30 mouse cellular contexts compared by ENCODE assay signal in the genomic region with DNA sequence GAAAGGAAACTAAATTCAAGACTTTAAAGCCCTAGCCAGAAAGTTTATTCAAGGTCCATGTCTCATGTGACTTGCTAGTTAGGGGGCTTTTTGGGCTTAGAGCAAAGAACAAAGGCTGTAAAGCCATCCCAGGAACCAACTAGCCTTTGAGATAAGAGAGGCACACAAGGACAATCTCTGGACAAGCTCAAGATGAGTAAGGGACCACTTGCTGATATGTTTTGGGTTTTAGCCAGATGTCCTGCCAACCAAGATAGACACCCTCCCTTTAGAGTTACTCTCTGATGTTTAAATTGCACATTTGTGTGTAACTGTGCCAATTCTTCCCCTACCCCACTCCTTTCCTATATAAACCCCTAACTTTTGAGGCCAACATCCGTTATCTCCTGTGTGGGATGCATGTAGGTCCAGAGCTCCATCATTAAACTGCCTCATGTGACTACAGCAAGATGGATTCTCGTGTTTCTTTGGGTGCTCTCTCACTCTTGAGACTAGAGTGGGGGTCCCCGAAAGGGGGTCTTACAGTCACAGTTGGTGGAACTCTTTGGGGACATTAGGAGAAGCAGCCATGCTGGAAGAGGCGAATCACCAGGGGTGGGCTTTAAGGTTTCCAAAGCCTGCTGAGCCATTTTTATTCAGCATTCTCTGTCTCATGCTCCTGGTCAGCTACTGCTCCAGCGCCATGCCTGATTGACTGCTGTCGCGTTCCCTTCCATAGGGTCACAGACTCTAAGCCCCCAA. TPM values are rescaled to one million over a fixed set of nuclear protein-coding genes. Genes with fewer than 3 reads are reported as not detected.
DNase-seq lines count a peak whose midpoint lies in the region; ATAC-seq and TF ChIP-seq lines count a peak whose summit lies in the region.
"Had no signal": no experiment of that assay in that cellular context is flagged by ENCODE, and none has a peak within 500 bp of the region (broad histone marks: within the 10 kb centered on the region; RNA-seq: fewer than 3 reads in every experiment).

No protein-coding gene starts in this region.

- H3K27me3 ChIP-seq in midbrain, embryonic 11.5 days (ENCODE audit: control insufficient read depth, insufficient read depth, low read length): no peaks in the 10 kb centered on the region
- no peaks in the 10 kb centered on the region for H3K27me3 ChIP-seq in midbrain, embryonic 16.5 days (ENCODE audit: control insufficient read depth, insufficient read depth, low read depth, low read length)
- H3K27me3 ChIP-seq in MEL (ENCODE audit: control insufficient read depth in 1 of 2, insufficient read depth in 2 of 2, low read length in 2 of 2): no peaks in the 10 kb centered on the region
- no peaks in the 10 kb centered on the region for H3K27me3 ChIP-seq in hindbrain, postnatal 0 days (ENCODE audit: insufficient read depth, low read length)
- H3K27me3 ChIP-seq: CH12.LX; embryonic facial prominence, embryonic 15.5 days had no signal

- H3K27ac ChIP-seq in midbrain, embryonic 11.5 days (ENCODE audit: low read depth, low read length): no peak overlapping the region
- no peak overlapping the region for H3K27ac ChIP-seq in midbrain, embryonic 16.5 days (ENCODE audit: low read length)
- H3K27ac ChIP-seq in MEL (ENCODE audit: control insufficient read depth, low read depth, low read length): peak overlapping the region; percentile 51
- H3K27ac ChIP-seq in hindbrain, postnatal 0 days: no peak overlapping the region
- H3K27ac ChIP-seq: embryonic facial prominence, embryonic 13.5 days; embryonic facial prominence, embryonic 15.5 days; forebrain, embryonic 10.5 days; forebrain, embryonic 12.5 days had no signal

- peak; percentile 79 for DNase-seq in midbrain, embryonic 11.5 days (ENCODE audit: low spot score, missing footprints)
- DNase-seq in MEL (ENCODE audit: low read depth, low spot score): peak; percentile 43
- peak; percentile 9 for DNase-seq in induced T-regulatory cell, adult 2 months (ENCODE audit: low read depth)
- DNase-seq in hindbrain, postnatal 0 days (ENCODE audit: low spot score): no peak
- DNase-seq in gastrocnemius, postnatal 36 days: no peak
- DNase-seq: adrenal gland, adult 8-10 months; adrenal gland, postnatal 25 days; B cell, adult 2 months; cerebellum, adult 11 months; cerebellum, adult 18-20 months; cerebellum, adult 8-10 months; cerebellum, adult 9-11 months; cerebellum, postnatal 14 days; cerebellum, postnatal 36 days; embryo, embryonic 11 days had no signal

- H3K4me3 ChIP-seq in midbrain, embryonic 11.5 days (ENCODE audit: low read depth, low read length): no peak overlapping the region
- no peak overlapping the region for H3K4me3 ChIP-seq in midbrain, embryonic 16.5 days (ENCODE audit: low read depth, low read length)
- H3K4me3 ChIP-seq in MEL (ENCODE audit: control insufficient read depth in 1 of 2, insufficient read depth in 1 of 2, low read depth in 2 of 2, low read length in 2 of 2): no peak overlapping the region
- no peak overlapping the region for H3K4me3 ChIP-seq in hindbrain, postnatal 0 days (ENCODE audit: low read length)
- H3K4me3 ChIP-seq: embryonic facial prominence, embryonic 13.5 days; embryonic facial prominence, embryonic 15.5 days; erythroblast, embryonic 14.5 days; forebrain, embryonic 10.5 days; forebrain, embryonic 12.5 days had no signal

- TF ChIP-seq POLR2A in MEL (IDR thresholded peaks at IDR 0.05; ENCODE audit: control insufficient read depth in 1 of 2, insufficient read depth in 1 of 2, low read depth in 1 of 2, low read length in 2 of 2, poor library complexity in 1 of 2): no peak

- no peak overlapping the region for H3K4me2 ChIP-seq in midbrain, embryonic 11.5 days
- H3K4me2 ChIP-seq in midbrain, embryonic 16.5 days (ENCODE audit: low read length): no peak overlapping the region
- H3K4me2 ChIP-seq in hindbrain, postnatal 0 days (ENCODE audit: low read depth, low read length): no peak overlapping the region
- H3K4me2 ChIP-seq: embryonic facial prominence, embryonic 13.5 days; embryonic facial prominence, embryonic 15.5 days; forebrain, embryonic 12.5 days had no signal

- H3K9ac ChIP-seq in midbrain, embryonic 11.5 days (ENCODE audit: low read length): no peak overlapping the region
- no peak overlapping the region for H3K9ac ChIP-seq in midbrain, embryonic 16.5 days (ENCODE audit: low read depth, low read length)
- H3K9ac ChIP-seq in MEL (ENCODE audit: control insufficient read depth, low read depth, low read length, poor library complexity, severe bottlenecking): no peak overlapping the region
- H3K9ac ChIP-seq in hindbrain, postnatal 0 days (replicated peaks; ENCODE audit: low read length): no peak overlapping the region
- H3K9ac ChIP-seq: embryonic facial prominence, embryonic 13.5 days; embryonic facial prominence, embryonic 15.5 days; forebrain, embryonic 12.5 days had no signal

- no peaks in the 10 kb centered on the region for H3K36me3 ChIP-seq in midbrain, embryonic 11.5 days (ENCODE audit: control insufficient read depth, insufficient read depth, low read length)
- no peaks in the 10 kb centered on the region for H3K36me3 ChIP-seq in midbrain, embryonic 16.5 days (ENCODE audit: control insufficient read depth, insufficient read depth, low read length)
- H3K36me3 ChIP-seq in MEL (ENCODE audit: control insufficient read depth in 1 of 2, insufficient read depth in 2 of 2, low read length in 2 of 2): peaks cover 2 to 38% of the 10 kb centered on the region in 2 experiments; a peak in 3 of 4 replicates
- H3K36me3 ChIP-seq in hindbrain, postnatal 0 days (ENCODE audit: insufficient read depth, low read length): no peaks in the 10 kb centered on the region
- H3K36me3 ChIP-seq: embryonic facial prominence, embryonic 13.5 days; embryonic facial prominence, embryonic 15.5 days; forebrain, embryonic 10.5 days; forebrain, embryonic 12.5 days had no signal

- H3K9me3 ChIP-seq in midbrain, embryonic 11.5 days (ENCODE audit: control insufficient read depth, low read length): no peaks in the 10 kb centered on the region
- H3K9me3 ChIP-seq in midbrain, embryonic 16.5 days (replicated peaks; ENCODE audit: control insufficient read depth, low read length, poor library complexity, severe bottlenecking): no peaks in the 10 kb centered on the region
- no peaks in the 10 kb centered on the region for H3K9me3 ChIP-seq in MEL (replicated peaks; ENCODE audit: insufficient read depth, low read length)
- no peaks in the 10 kb centered on the region for H3K9me3 ChIP-seq in hindbrain, postnatal 0 days (ENCODE audit: low read length)
- H3K9me3 ChIP-seq: embryonic facial prominence, embryonic 13.5 days; embryonic facial prominence, embryonic 15.5 days; forebrain, embryonic 10.5 days; forebrain, embryonic 12.5 days had no signal

- intact Hi-C loops in gastrocnemius, postnatal 36 days (cut with DNase I): loop anchor here (1.0 kb wide), 1 partner anchor 10 kb away; no protein-coding TSS in a partner anchor

- no peaks in the 10 kb centered on the region for H3K4me1 ChIP-seq in midbrain, embryonic 11.5 days (ENCODE audit: control insufficient read depth, insufficient read depth, low read length)
- peaks cover 2% of the 10 kb centered on the region; the same call in 1 of the 2 replicates for H3K4me1 ChIP-seq in midbrain, embryonic 16.5 days (ENCODE audit: control insufficient read depth, insufficient read depth, low read length)
- peaks cover 24 to 38% of the 10 kb centered on the region in 2 experiments for H3K4me1 ChIP-seq in MEL (ENCODE audit: control insufficient read depth in 1 of 2, insufficient read depth in 2 of 2, low read length in 2 of 2)
- H3K4me1 ChIP-seq in hindbrain, postnatal 0 days (ENCODE audit: insufficient read depth, low read length): no peaks in the 10 kb centered on the region

- no peak for TF ChIP-seq RAD21 in MEL (IDR thresholded peaks at IDR 0.05; ENCODE audit: low read depth, low read length)

- TF ChIP-seq EP300 in MEL (IDR thresholded peaks at IDR 0.05; ENCODE audit: low read depth in 1 of 2, low read length in 2 of 2): peak in 1 of 2 experiments; percentile 58; a peak in 3 of 4 replicates

- no peak for TF ChIP-seq CTCF in MEL (IDR thresholded peaks at IDR 0.05 in 2 of 3, conservative IDR thresholded peaks at IDR 0.05 in 1 of 3; ENCODE audit: control insufficient read depth in 1 of 3, insufficient read depth in 1 of 3, low read depth in 2 of 3, low read length in 3 of 3, poor library complexity in 1 of 3, severe bottlenecking in 1 of 3)
- TF ChIP-seq CTCF in hindbrain, postnatal 0 days (IDR thresholded peaks at IDR 0.05; ENCODE audit: low read depth): no peak

- no peak for ATAC-seq in midbrain, embryonic 11.5 days (ENCODE audit: low FRiP score)
- no peak for ATAC-seq in midbrain, embryonic 16.5 days
- no peak for ATAC-seq in hindbrain, postnatal 0 days
- ATAC-seq: CD4-positive, CD25-positive, alpha-beta regulatory T cell, adult 4 months; forebrain, embryonic 14.5 days; forebrain, embryonic 16.5 days had no signal

- peaks cover 45% of the 10 kb centered on the region for H3K79me2 ChIP-seq in MEL (ENCODE audit: control insufficient read depth, insufficient read depth, low read length, poor library complexity)

- 61% methylated on average over 7 of the region's 7 CpGs for WGBS in midbrain, embryonic 11.5 days
- 61% methylated on average over 7 of the region's 7 CpGs for WGBS in midbrain, embryonic 16.5 days
- 66% methylated on average over 7 of the region's 7 CpGs for WGBS in hindbrain, postnatal 0 days

RNA-seq across cellular contexts. Expression of gene H2-T23, which starts 3.6 kb away (rescaled TPM):
- polyA plus RNA-seq in midbrain, embryonic 11.5 days (2014; fragmentation: Nextera tagmentation; extraction: Ambion mirVana): 3.2 and 3.3 TPM in 2 replicates
- 4.1 and 4.8 TPM in 2 replicates for polyA plus RNA-seq in midbrain, embryonic 16.5 days (2015; fragmentation: Nextera tagmentation; extraction: Ambion mirVana)
- 18.3 and 20.3 TPM in 2 replicates for total RNA-seq in MEL (2012; rRNA removed)
- polyA plus RNA-seq in MEL (2012; ENCODE audit: insufficient read depth in 1 of 2, insufficient read length in 2 of 2, low read depth in 1 of 2, low replicate concordance in 2 of 2, missing spikeins in 1 of 2): 10 to 100 TPM in 1 of 2 experiments, not detected in 1; 12.2 TPM
- 6.6 and 7.3 TPM in 2 replicates for total RNA-seq in hindbrain, postnatal 0 days (2014; rRNA removed)
- 8.8 and 9.4 TPM in 2 replicates for polyA plus RNA-seq in hindbrain, postnatal 0 days (2015; fragmentation: Nextera tagmentation; extraction: Ambion mirVana)
- total RNA-seq in gastrocnemius, postnatal 36 days (2021): 1 to 10 TPM; 7.7 to 8.3 TPM

RNA-seq across cellular contexts. Expression of gene H2-T24, which starts 8.7 kb away (rescaled TPM):
- polyA plus RNA-seq in midbrain, embryonic 11.5 days (2014; fragmentation: Nextera tagmentation; extraction: Ambion mirVana): 3.1 TPM in 2 replicates
- polyA plus RNA-seq in midbrain, embryonic 16.5 days (2015; fragmentation: Nextera tagmentation; extraction: Ambion mirVana): 8.0 and 8.8 TPM in 2 replicates
- total RNA-seq in MEL (2012; rRNA removed): 25.4 and 25.9 TPM in 2 replicates
- 10 to 100 TPM in 1 of 2 experiments, not detected in 1; 14.1 TPM for polyA plus RNA-seq in MEL (2012; ENCODE audit: insufficient read depth in 1 of 2, insufficient read length in 2 of 2, low read depth in 1 of 2, low replicate concordance in 2 of 2, missing spikeins in 1 of 2)
- 0.10 and 0.11 TPM in 2 replicates for total RNA-seq in hindbrain, postnatal 0 days (2014; rRNA removed)
- 7.1 and 7.7 TPM in 2 replicates for polyA plus RNA-seq in hindbrain, postnatal 0 days (2015; fragmentation: Nextera tagmentation; extraction: Ambion mirVana)
- total RNA-seq in gastrocnemius, postnatal 36 days (2021): 1 to 10 TPM in 1 of 2 experiments, under 1 TPM in 1; 0.84 to 2.1 TPM

RNA-seq across cellular contexts. Expression of gene H2-T22, which starts 13.5 kb away (rescaled TPM):
- 7.3 and 7.6 TPM in 2 replicates for polyA plus RNA-seq in midbrain, embryonic 11.5 days (2014; fragmentation: Nextera tagmentation; extraction: Ambion mirVana)
- polyA plus RNA-seq in midbrain, embryonic 16.5 days (2015; fragmentation: Nextera tagmentation; extraction: Ambion mirVana): 5.3 and 6.2 TPM in 2 replicates
- total RNA-seq in MEL (2012; rRNA removed): 22.5 and 27.0 TPM in 2 replicates
- 10 to 100 TPM in 1 of 2 experiments, not detected in 1; 45.5 TPM for polyA plus RNA-seq in MEL (2012; ENCODE audit: insufficient read depth in 1 of 2, insufficient read length in 2 of 2, low read depth in 1 of 2, low replicate concordance in 2 of 2, missing spikeins in 1 of 2)
- total RNA-seq in hindbrain, postnatal 0 days (2014; rRNA removed): 10.0 and 15.4 TPM in 2 replicates
- 9.1 and 11.8 TPM in 2 replicates for polyA plus RNA-seq in hindbrain, postnatal 0 days (2015; fragmentation: Nextera tagmentation; extraction: Ambion mirVana)
- total RNA-seq in gastrocnemius, postnatal 36 days (2021): 1 to 10 TPM; 7.1 to 8.0 TPM

RNA-seq across cellular contexts. Expression of gene Gm6034, which starts 13.7 kb away (rescaled TPM):
- not detected in 2 replicates for polyA plus RNA-seq in midbrain, embryonic 11.5 days (2014; fragmentation: Nextera tagmentation; extraction: Ambion mirVana)
- not detected in 2 replicates for polyA plus RNA-seq in midbrain, embryonic 16.5 days (2015; fragmentation: Nextera tagmentation; extraction: Ambion mirVana)
- total RNA-seq in MEL (2012; rRNA removed): not detected in 2 replicates
- polyA plus RNA-seq in MEL (2012; ENCODE audit: insufficient read depth in 1 of 2, insufficient read length in 2 of 2, low read depth in 1 of 2, low replicate concordance in 2 of 2, missing spikeins in 1 of 2): under 1 TPM in 1 of 2 experiments, not detected in 1; 0.11 TPM
- total RNA-seq in hindbrain, postnatal 0 days (2014; rRNA removed): not detected in 2 replicates
- not detected in 2 replicates for polyA plus RNA-seq in hindbrain, postnatal 0 days (2015; fragmentation: Nextera tagmentation; extraction: Ambion mirVana)
- total RNA-seq in gastrocnemius, postnatal 36 days (2021): not detected
- total RNA-seq: adrenal gland, adult 18-20 months; adrenal gland, postnatal 25 days; common myeloid progenitor, adult 5-6 weeks; G1E had no signal
- polyA plus RNA-seq: brain, embryonic 14.5 days; embryonic facial prominence, embryonic 11.5 days; embryonic facial prominence, embryonic 13.5 days; embryonic facial prominence, embryonic 15.5 days; erythroblast, embryonic 14.5 days; forebrain, embryonic 10.5 days; forebrain, embryonic 12.5 days; forebrain, embryonic 14.5 days; forebrain, embryonic 16.5 days; G1E had no signal

RNA-seq across cellular contexts. Expression of gene Gm11127, which starts 29.1 kb away (rescaled TPM):
- not detected in 2 replicates for polyA plus RNA-seq in midbrain, embryonic 11.5 days (2014; fragmentation: Nextera tagmentation; extraction: Ambion mirVana)
- polyA plus RNA-seq in midbrain, embryonic 16.5 days (2015; fragmentation: Nextera tagmentation; extraction: Ambion mirVana): not detected in 2 replicates
- 5.8 and 6.4 TPM in 2 replicates for total RNA-seq in MEL (2012; rRNA removed)
- polyA plus RNA-seq in MEL (2012; ENCODE audit: insufficient read depth in 1 of 2, insufficient read length in 2 of 2, low read depth in 1 of 2, low replicate concordance in 2 of 2, missing spikeins in 1 of 2): 1 to 10 TPM in 1 of 2 experiments, not detected in 1; 1.5 TPM
- not detected in 2 replicates for total RNA-seq in hindbrain, postnatal 0 days (2014; rRNA removed)
- polyA plus RNA-seq in hindbrain, postnatal 0 days (2015; fragmentation: Nextera tagmentation; extraction: Ambion mirVana): not detected in 2 replicates
- 1 to 10 TPM; 1.5 to 2.1 TPM for total RNA-seq in gastrocnemius, postnatal 36 days (2021)
- total RNA-seq: G1E had no signal
- polyA plus RNA-seq: brain, embryonic 14.5 days; CD4-positive, CD25-positive, alpha-beta regulatory T cell, adult 4 months; embryonic facial prominence, embryonic 11.5 days; embryonic facial prominence, embryonic 13.5 days; erythroblast, embryonic 14.5 days; forebrain, embryonic 10.5 days; forebrain, embryonic 12.5 days; forebrain, embryonic 14.5 days; G1E had no signal

Comparison
In these comparisons a context has a peak if more than half of its experiments do, and no peak if none do; other contexts are left out.
1. DNase-seq: peak in midbrain, embryonic 11.5 days (single experiment), MEL (single experiment) and induced T-regulatory cell, adult 2 months (single experiment); none in hindbrain, postnatal 0 days (single experiment) and gastrocnemius, postnatal 36 days (0 of 2).